Mouse (Mus musculus) testis, adult 2 months (tissue): ENCODE measurements at regions not wholly inside any gene's neighbourhood (a gene's known extent, or its start where the extent isn't known, plus 50 kb on each side); places are given as distances from the start of the nearest gene placed in this dataset.

Source experiments
- H3K27ac ChIP-seq: fragments of 200-500 bp; 2 replicates; pipeline ENCODE4 v1.5.1; 2012; ENCODE audit warnings: low read depth, low read length; ENCODE audit not compliant: control insufficient read depth, insufficient read depth
- H3K27me3 ChIP-seq: fragments of 200-500 bp; 2 replicates; pipeline ENCODE4 v1.6.1; 2012; ENCODE audit warnings: mild to moderate bottlenecking, low read length, moderate library complexity; ENCODE audit not compliant: control insufficient read depth, insufficient read depth
- H3K36me3 ChIP-seq: fragments of 200-500 bp; 2 replicates; pipeline ENCODE4 v1.6.1; 2012; ENCODE audit warnings: mild to moderate bottlenecking, low read length; ENCODE audit not compliant: control insufficient read depth, insufficient read depth
- H3K4me1 ChIP-seq: fragments of 200-500 bp; 2 replicates; pipeline ENCODE4 v1.6.1; 2012; ENCODE audit warnings: low read length; ENCODE audit not compliant: control insufficient read depth, insufficient read depth
- H3K4me3 ChIP-seq: fragments of 200-500 bp; 2 replicates; pipeline ENCODE4 v1.5.1; 2012; ENCODE audit warnings: low read depth, mild to moderate bottlenecking, low read length, moderate library complexity, mixed read lengths; ENCODE audit not compliant: control insufficient read depth
- CTCF ChIP-seq: fragments of 200-500 bp; IDR thresholded peaks from 2 replicates; pipeline ENCODE4 v1.5.1; 2012; ENCODE audit warnings: low read depth, mild to moderate bottlenecking, inconsistent platforms, low read length, moderate library complexity; ENCODE audit not compliant: control insufficient read depth, insufficient read depth, insufficient replicate concordance
- POLR2A ChIP-seq: fragments of 200-500 bp; IDR thresholded peaks from 2 replicates; pipeline ENCODE4 v1.6.1; 2012; ENCODE audit warnings: low read depth, mild to moderate bottlenecking, inconsistent platforms, low read length, moderate library complexity; ENCODE audit not compliant: control insufficient read depth

DNA sequence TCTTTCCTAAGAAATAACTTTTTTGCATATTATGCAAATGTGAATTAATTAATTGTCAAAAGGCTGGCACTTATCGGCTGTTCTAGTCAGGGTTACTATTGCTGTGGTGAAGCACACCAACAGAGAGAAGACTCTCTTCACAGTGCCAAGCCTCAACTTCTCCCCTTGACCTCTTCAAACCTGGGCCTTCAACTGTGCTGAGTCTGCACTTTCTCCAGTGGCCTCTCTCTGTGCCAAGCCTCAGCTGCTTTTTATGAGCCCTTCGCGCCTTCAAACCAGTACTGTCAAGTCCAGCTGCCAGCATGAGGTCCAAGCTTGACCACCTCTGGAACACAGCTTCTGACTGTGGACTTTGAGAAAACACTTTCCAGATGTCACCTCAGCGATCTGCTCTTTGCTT, 151.2 kb upstream of the Plxnc1 start:
- Histone ChIP-seq H3K27me3 (no peaks in the 10 kb centered on the region), H3K27ac (no peak overlapping the region), H3K4me3 (no peak overlapping the region), H3K4me1 (no peaks in the 10 kb centered on the region), H3K36me3 (no peaks in the 10 kb centered on the region)
- TF ChIP-seq POLR2A = no peak
- no peak for TF ChIP-seq CTCF

DNA sequence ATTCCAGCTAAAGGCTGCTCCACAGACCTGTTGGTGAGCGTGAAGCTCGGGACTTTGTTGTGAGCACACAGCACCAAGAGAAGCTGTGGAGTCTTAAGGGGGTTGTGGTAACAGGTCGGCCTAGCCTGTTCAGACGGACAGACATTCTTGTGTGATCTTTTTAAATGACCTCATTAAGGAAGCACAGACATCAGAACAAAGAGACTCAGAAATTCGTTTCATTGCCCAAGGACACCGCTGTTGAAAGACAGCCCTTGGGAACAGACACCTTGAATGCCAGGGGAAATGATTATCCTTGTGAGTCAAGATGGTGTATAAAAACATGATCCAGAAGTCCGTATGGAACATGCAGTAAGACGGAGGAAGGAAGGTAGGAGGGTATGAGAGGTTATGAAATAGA, 150.1 kb upstream of the Plxnc1 start:
- Histone ChIP-seq H3K27ac (no peak overlapping the region), H3K36me3 (no peaks in the 10 kb centered on the region), H3K4me3 (no peak overlapping the region), H3K4me1 (no peaks in the 10 kb centered on the region), H3K27me3 (no peaks in the 10 kb centered on the region)
- no peak for TF ChIP-seq CTCF
- no peak for TF ChIP-seq POLR2A

DNA sequence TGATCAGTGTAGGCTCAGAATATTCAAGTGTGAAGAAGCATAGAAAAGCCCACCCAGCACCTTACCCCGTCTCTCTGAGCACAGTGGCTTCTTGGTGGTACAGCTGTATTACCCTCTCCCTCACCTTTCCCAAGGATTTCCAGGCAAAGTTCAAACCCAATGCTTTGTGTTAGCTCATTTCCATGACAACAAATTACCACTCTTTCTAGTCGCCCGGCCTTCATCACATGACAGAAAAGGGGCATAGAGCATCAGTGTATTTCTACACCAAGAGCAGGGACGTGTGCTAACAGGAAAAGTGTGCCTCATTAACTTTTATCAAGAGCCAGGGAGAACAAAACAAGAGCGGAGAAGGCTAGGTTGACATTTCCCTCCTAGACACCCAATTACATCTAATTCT, 148.6 kb upstream of the Plxnc1 start:
- Histone ChIP-seq H3K27me3 (no peaks in the 10 kb centered on the region), H3K36me3 (no peaks in the 10 kb centered on the region), H3K4me1 (no peaks in the 10 kb centered on the region), H3K4me3 (no peak overlapping the region), H3K27ac (no peak overlapping the region)
- TF ChIP-seq CTCF (no peak), POLR2A (no peak)

- no peaks in the 10 kb centered on the region for H3K36me3 ChIP-seq
- no peaks in the 10 kb centered on the region for H3K4me1 ChIP-seq
- no peaks in the 10 kb centered on the region for H3K27me3 ChIP-seq
- H3K27ac ChIP-seq = no peak overlapping the region
- no peak overlapping the region for H3K4me3 ChIP-seq
- TF ChIP-seq POLR2A (no peak), CTCF (no peak)
Measured at GRCm38 (mm10) chr10:95091086-95091485, 146.5 kb upstream of the Plxnc1 start.

- Histone ChIP-seq H3K27ac (no peak overlapping the region), H3K4me3 (no peak overlapping the region), H3K27me3 (no peaks in the 10 kb centered on the region), H3K36me3 (no peaks in the 10 kb centered on the region), H3K4me1 (no peaks in the 10 kb centered on the region)
- TF ChIP-seq CTCF (no peak), POLR2A (no peak)
Measured at GRCm38 (mm10) chr10:95090641-95091040, 146.0 kb upstream of the Plxnc1 start.

DNA sequence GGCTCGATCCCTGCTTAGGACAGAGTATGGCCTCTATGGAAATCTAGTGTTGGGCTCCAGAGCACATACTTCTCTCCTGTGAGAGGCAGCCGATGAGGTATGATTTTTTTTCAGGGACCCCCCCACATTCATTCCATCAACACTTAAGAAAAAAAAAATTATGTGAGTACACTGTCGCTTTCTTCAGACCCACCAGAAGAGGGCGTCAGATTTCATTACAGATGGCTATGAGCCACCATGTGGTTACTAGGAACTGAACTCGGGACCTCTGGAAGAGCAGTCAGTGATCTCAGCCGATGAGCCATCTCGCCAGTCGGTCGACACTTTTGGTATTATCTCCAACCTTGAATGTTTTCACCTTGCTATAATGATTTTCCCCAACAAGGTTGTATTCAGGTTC, 145.4 kb upstream of the Plxnc1 start:
- no peaks in the 10 kb centered on the region for H3K27me3 ChIP-seq
- TF ChIP-seq CTCF = no peak
- no peak for TF ChIP-seq POLR2A

DNA sequence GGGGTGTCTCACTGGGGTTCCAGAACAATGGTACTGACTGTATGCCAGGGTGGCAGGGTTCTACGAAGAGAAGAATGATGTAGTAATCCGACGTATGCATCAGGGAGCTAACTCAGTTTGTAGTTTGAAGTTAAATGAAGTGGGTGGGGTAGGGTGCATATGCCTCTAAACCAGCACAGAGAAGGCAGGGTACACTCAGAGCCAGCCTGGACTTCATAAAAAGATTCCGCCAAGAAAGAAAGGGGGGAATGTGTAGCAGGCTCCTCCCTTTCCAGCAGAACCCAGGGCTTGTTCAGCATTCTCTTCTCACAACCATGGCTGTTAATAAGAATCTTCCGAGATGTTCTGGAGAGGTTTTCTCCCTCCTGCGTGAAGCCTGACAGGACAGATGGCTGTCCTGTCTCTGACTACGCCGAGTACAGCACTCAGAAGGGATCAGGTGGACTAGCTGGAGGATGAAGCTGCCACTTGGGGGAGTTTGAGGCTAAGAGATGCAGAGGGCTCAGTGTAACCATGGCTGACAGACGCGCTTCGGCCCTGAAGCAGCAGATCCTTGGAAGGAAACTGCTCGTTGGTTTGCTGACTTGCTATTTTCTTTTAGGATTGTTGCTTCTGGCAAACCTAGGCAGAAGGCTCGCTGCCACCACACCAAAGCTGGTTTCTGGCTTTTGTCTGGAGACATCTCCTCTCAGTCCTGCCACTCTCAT, 143.4 kb upstream of the Plxnc1 start:
- no peaks in the 10 kb centered on the region for H3K27me3 ChIP-seq
- H3K36me3 ChIP-seq = no peaks in the 10 kb centered on the region
- no peaks in the 10 kb centered on the region for H3K4me1 ChIP-seq
- H3K4me3 ChIP-seq = no peak overlapping the region
- no peak overlapping the region for H3K27ac ChIP-seq
- TF ChIP-seq POLR2A = no peak
- peak; percentile 47; the same call in 1 of the 2 replicates for TF ChIP-seq CTCF

More for the DNA sequence above, 145.4 kb upstream of the Plxnc1 start:
- H3K4me3 ChIP-seq = no peak overlapping the region
- no peak overlapping the region for H3K27ac ChIP-seq
- no peaks in the 10 kb centered on the region for H3K4me1 ChIP-seq
- H3K36me3 ChIP-seq = no peaks in the 10 kb centered on the region

- H3K4me3 ChIP-seq = no peak overlapping the region
- H3K4me1 ChIP-seq = no peaks in the 10 kb centered on the region
- H3K36me3 ChIP-seq = no peaks in the 10 kb centered on the region
- no peaks in the 10 kb centered on the region for H3K27me3 ChIP-seq
- no peak for TF ChIP-seq CTCF
- TF ChIP-seq POLR2A = no peak
- H3K27ac ChIP-seq = no peak overlapping the region
Measured at GRCm38 (mm10) chr10:95086755-95087154, 142.1 kb upstream of the Plxnc1 start.
